Mouse (Mus musculus) naive thymus-derived CD4-positive, alpha-beta T cell, adult 2 months (primary cell): ENCODE results near the gene Thra.
"Not testable (repeated sequence)": the region's sequence is repeated elsewhere in the genome, so short reads cannot be mapped to it uniquely, and the experiment has no call there.

ENCODE experiments used
- DNase-seq: peaks from one replicate; pipeline ENCODE4 v3.0.0-alpha.2; 2011; ENCODE audit warnings: low read depth

The Thra gene

DNA sequence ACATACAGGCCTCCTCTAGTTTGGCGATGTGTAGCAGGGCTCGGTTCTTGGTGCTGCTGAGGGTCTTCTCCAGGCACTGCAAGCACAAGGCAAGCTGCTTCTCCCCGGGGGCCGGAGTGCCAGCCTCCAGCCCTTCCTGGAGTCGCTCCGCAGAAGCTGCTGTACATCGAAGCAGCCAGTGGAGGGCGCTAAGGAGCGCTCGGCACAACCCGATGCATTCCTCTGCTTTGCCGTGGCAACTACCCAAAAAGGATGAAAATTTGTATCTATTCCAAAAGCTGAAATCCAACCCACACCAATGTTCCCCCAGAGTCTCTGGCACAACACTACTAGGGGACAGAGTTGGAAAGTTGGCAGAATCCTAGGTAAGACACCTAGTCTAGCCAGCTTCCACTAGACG is 22.5 kb upstream of the Thra start:
- DNase-seq = peak; percentile 72

DNA sequence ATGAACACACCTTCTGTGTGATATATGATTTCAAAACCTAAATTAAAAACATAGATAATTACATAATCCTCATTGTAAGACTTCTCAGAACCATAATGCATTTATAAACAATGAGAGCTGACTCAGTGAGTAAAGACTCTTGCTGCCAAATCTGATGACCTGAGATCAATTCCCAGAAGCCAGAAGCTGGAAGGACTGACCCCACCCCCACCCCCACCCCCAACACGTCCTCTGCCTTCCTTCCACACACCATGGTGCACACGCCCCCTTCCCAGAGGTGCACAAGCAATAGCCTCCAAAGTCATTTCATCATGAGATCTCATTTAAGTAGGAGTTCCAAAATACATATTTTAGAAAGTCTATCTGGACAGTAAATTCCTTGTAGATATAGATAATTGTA is 19.7 kb upstream of the Thra start:
- no peak for DNase-seq

DNA sequence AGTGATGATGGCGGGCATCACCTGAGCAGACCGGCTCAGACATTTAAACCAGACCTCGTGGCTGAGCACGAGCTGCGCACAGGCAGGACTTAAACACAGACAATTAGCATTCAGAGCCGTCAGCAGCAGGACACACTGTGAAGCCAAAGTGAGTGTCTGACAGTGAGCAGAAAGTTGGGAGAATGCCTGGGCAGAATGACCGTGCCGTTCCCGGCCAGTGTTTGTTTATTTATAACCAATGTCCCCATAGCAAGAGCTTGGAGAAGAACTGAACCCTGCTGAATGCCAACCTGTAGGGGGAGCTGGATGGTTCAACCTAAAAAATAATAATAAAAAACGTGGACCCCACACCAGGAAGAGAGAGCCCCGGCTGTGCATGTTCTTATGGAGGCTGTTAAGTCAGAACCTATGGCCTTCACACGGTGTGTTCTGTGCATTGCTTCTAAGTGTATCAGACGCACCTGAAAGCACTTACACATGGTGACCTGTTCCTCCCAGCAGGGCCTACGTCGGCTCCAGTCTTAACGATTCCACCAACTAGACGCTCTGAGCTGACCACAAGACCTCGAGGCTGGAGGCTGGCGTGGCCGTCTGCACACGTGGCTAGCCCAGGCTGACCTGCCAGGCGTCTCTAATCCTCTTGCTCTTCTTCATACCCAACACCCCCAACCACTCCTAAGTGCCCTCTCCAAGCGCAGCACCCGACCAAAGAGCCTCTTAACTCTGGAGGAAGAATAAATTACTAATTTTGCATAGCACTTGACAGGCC is 18.8 kb upstream of the Thra start:
- DNase-seq = no peak

DNA sequence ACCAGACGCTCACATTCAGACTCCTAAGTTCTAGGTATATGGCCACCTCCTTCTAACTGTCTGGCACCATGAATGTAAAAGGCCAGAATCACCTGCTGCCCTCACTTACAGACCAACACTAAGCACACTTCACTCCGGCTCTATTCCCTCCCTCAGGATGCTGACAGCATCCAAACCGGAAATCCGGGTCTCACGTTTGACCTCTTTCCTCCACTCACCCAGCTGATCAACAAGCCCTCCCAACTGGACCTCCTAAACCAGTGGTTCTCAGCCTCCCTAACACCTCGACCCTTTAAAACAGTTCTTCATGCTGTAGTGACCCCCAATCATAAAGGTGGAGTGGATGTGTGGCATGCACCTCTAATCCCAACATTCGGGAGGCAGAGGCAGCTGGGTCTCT is 17.3 kb upstream of the Thra start:
- DNase-seq = no peak

DNA sequence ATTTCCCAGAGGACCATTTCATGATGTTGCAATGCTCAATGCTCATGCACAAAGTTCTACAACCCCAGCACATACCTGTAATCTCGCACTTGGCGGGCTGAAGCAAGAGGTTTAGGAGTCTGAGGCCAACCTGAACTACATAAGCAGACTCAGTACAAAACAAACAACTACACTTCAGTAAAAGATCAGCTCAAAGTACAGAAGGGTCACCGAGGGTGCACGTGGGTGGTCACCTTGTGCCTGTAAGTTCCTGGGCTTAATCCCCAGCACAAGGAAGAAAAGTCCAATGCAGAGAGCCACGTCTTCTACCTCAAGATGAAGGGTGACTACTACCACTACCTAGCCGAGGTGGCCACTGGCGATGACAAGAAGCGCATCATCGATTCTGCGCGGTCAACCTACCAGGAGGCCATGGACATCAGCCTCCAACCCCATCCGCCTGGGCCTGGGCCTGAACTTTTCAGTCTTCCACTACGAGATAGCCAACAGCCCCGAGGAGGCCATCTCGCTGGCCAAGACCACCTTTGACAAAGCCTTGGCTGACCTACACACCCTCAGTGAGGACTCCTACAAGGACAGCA is 14.4 kb upstream of the Thra start:
- DNase-seq = no peak

DNA sequence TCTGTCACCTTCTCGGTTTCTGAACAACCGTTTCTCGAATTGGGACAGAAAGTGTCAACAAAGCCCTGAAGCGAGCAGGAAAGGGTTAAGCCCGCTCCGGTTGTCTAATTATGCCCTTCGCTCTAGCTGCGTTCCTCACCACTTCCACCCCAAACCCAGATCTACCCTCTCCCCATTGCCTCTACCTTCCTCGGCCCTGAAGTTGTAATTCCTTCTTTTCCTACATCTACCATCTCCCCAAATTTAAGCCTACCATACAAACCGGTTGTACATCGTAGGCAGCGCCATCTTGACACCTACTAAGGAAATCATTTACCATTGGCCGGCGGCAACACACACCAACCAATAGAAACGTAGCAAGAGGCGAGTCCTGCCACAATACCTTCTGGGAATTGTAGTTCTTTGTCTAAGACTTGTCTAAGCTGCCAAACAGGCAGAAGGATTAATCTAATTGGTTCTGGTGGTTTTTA is 11.3 kb upstream of the Thra start, which contains the start of gene Med24:
Gene Med24, minus strand, starts transcription at position 317 of the 470 bp plus-strand sequence.
- peak; percentile 94 for DNase-seq

DNA sequence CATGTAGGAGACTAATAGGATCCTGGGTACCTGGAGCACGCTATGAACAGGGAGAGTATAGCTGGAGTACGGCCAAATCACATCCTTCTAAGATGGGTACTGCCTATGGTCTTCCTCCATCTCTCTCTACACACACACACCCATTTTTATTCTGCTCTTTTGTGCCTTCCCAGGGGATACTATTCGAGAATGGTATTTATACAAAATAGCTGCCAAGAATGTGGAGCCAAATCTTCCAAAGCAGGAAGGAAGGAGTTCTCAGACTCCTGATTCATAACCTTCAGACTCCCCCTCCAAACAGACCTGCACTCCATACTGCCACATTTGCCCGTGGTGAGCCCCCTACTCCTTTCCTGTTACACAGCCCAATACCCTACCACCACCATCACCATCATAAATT is 9.7 kb upstream of the Thra start:
- DNase-seq = no peak

DNA sequence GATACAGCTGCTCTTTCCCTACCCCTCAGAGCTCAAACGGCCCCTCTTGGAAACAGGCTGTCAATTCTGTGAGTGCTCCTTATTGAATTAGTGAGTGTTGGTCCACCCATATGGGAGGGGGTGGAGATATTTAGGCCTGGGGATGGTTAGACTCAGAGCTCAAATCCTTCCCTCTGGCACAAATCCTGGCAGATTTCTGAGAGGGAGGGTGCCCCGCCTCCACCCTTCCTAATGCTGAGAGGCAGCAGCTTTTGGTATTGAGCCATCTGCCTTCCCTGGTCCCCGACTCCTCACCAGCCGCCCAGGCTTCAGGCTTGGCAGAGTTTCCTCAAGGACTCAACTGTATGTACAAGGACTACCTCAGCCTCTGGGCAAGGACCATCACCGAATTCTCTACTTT is 9.3 kb upstream of the Thra start:
- DNase-seq = no peak

DNA sequence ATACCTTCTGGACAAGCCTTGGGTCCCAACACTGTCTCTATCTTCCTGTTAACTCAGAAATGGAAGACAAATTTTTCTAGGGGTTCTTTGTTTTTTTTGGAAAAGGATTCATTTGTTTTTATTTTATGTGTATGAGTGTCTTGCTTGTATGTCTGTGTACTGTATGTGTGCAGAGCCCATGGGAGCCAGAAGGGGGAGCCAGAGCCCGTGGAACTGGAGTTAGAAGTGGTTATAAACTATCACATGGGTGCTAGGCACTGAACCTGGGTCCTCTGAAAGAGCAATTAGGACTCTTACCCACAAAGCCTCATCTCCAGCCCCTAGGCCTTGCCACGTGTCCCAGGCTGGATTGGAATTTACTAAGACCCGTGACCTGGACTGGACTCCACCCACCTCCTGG is 6.4 kb upstream of the Thra start:
- no peak for DNase-seq

DNA sequence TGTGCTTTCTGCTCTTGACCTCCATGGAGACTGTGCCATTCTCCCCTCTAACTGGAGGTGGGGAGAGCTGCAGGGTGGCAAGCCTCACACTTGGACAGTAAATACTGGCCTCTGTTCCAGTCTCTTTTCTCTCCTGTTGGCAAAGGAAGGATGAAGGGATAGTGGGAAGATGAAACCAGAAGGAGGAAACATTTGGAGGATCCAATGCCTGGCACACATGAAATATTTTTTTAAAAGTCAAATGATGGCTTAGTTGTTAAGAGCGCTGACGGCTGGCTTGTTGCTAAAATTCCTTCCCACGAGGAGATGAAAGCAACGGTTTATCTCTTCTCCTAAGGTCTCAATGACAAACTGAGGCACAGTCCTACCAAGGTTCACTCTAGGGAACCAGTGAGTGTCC is 5.3 kb upstream of the Thra start:
- DNase-seq = no peak

DNA sequence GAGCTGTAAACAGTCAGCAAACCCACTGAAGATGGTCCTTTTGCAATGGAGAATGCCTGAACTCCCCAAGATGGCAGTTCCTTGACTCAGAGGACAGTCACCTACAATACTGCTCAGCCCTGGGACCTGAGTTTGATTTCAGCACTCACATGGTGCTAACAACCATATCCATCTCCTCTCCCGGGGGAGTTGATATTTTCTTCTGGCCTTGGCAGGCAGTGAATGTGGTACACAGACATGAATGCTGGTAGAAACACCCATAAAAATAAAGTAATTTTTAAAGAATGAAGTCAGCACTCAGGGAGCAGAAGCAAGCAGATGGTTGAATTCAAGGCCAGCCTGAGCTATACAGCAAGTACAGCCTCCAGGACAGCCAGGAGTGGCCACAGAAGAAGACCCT is 4.3 kb upstream of the Thra start:
- DNase-seq = no peak

DNA sequence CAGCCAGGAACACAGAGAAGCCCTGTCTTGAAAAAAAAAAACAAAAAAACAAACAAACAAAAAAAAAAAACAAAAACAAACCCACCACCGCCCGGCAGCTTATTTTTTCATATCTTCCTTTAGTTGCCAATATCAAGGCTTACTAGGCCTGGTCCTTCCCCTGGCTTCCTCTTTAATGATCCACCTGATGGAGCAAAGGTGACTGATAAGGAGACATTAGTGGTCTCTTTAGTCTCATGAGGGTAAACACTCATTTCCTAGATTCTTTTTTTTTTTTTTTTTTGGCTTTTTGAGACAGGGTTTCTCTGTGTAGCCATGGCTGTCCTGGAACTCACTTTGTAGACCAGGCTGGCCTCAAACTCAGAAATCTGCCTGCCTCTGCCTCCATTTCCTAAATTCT is 3.2 kb upstream of the Thra start:
- DNase-seq = not testable (repeated sequence)

DNA sequence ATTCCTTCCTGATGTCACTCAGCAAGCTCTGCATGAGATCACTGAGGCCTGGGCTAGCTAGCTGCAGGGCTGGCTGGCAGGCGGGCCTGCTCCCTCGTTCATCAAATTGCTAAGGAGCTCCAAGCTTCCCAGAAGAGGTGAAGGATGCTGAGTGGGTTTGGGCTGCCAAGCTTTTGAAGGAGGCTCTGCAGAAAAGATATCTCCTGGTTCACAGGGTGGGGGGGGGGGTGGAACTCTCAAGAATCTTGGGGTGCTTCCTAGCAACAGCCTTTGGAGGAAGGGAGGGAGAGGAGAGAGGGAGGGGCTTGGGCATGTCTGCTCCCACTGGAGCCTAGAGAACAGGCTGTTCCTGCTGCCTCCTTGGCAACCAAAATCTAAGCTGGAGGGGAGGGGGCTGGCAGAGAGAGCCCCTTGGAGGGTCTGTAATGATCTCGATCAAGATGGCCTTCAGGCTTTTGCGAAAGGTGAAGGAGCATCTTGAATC is 2.0 kb upstream of the Thra start:
- no peak for DNase-seq

DNA sequence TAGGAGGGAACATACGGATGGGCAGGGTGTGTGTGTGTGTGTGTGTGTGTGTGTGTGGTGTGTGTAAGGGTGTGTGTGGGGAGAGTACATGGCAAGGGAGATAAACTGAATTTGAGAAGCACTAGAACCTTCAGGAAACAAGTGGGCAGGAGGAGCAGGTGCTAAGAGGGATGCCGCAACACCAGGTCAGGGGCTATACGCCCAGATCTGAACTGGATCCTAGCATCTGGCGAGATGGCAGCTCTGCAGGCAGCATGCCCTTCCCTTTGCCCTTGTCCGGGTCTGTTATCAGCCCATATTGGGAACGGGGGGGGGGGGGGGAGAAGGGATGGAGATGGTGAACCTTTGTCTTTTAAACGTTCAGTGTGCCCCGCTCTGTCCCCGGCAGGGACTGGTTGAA is 1.5 kb upstream of the Thra start:
- no peak for DNase-seq

DNA sequence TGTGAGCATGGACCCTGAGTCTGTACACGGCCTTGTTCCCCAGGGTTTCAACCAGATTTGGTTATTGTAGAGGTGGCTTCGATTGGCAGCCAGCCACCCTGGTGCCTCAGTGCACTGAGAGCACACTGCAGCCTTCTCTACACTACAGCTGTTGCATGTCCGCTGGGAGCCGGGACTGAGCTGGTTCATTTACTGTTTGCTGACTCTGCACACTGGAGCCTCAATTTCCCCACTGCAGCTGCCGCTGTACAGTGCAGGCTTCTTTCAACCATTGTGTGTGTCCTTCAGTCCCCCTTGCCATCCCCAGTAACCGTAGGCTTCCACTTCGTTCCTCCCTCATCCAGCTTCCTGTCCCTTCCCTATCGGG is 429 bp upstream of the Thra start:
- DNase-seq = no peak

DNA sequence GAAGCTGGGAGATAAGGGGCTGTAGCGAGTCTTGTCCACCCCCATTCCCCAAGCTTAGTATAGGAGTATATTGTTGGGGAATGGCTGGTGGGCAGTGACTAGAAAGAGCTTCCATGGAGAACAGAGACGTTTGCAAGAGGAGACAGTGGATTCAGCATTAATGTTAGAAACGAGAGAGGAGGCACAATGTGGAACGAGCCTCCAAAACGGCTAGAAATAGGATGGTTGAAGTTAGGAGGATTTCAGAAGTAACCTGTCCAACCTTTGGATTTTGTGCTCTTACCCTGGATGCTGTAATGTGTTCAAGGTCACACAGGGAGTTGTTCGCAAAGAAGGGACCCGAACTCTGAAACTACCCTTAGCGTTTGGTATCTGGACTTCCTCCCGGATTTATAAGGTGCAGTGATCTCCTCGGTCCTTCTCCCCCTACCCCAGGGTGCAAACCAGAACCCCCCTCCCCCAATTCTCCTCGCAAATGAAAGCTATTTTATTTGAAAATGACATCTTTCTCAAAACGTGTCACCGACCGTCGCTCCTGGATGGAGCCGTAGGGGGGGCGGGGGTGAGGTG is 698 bp downstream of the Thra start:
- DNase-seq = peak; percentile 46

DNA sequence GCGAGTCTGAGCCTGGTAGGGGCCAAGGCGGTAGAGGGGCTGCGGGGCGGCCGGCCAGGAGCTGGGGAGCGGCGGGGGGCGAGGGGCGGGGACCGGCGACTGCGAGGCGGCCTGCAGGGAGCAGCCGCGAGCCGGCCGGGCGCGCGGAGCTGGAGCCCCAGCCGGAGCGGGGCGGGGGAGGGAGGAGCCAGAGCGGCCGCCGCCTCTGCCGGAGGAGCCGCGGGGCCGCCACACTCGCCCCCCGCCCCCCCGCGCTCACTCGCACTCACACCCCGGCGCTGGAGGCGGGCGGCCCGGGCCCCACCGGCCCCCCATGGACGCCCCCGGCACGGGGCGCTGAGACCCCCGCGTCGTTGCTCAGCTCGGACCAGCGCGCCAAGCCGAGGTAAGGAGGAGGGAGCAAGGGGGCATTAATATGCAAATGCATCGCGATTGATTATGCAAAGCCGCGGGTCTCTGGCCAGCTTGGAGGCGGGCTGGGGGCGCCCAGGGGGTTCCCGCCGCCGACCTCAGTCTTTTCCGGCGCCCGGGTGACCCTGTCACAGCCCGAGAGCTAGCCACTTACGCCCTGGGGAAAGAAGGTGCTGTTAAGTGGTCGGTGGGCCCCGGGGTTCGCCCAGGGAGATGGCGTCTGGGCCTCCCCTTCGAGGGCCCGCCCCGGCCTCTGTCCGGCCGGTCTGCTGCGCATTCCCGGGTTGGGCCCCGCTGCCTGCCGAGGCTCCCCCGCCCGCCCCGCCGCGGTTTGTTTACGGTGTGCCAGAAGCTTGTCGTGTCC is 1.4 kb downstream of the Thra start:
- DNase-seq = peak; percentile 80

DNA sequence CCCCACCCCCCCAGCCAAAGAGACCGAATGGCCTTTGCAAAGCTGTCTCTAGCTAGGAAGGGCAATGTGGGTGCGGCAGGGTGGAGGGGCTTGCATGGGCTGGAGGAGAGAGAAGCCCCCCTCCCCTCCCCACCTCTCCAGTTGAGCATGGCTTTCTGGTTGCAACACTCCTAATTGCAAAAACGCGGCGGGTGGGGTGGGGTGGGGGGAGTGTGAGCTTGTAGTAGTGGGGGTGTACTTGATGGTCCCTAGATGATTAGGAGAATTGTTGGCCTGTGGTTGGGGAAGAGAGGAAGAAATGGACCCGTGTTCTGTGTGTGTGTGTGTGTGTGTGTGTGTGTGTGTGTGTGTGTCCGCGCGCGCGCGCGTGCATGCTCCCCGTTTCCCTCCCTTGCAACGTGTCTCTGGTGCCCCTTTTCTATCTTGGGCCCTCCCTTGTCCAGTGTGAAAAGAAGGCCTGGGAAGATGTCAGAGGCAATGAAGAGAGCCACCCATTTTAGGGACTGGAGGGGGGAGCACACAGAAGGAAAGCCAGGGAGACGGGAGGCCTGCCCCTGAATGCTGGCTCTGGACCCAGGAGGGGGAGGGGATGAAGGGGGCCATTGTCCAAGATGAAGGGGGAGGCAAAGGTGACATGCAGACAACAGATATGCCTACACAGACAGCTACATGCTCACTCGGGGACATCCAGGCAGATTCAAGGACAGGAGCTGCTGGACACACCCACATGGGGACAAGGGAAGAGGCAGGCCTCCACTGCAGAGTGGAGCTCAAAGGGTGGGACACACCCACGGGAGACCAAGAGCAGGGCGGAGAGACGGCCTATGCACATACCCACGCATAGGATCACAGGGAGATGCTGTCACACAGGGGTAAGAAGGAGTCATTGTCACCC is 2.2 kb downstream of the Thra start:
- peak; percentile 50 for DNase-seq

DNA sequence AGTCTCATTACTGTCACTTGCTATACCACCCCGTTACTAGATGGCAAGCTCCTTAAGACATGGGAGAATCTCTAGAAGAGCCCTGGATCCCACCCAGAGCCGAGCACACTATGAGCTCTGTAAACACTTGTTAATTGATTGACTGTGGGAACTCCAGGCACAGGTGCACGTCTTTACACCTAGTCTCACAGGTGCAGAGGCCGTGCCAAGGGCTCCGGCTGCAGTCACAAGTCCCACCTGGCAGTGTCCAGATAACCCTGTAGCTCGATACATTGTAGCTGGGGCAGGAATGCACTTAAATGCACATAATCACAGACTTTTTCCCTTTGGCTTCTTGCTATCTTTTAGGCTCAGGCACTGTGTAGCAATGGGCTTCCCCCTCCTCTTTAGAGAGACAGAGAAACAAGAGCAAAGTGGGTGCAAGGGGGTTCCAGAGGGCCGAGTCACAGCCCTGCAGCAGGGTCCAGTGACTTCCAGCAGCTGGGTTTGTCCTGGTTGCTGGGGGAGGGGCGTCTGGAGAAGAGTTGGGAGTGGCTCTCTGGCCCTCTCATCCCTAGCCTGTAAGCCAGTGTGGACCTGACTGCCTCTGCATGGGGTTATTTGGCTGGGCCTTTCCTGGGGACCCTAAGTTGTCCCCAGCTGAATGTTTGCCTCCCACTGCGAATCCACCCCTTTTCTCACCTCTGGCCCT is 3.4 kb downstream of the Thra start:
- DNase-seq = no peak

DNA sequence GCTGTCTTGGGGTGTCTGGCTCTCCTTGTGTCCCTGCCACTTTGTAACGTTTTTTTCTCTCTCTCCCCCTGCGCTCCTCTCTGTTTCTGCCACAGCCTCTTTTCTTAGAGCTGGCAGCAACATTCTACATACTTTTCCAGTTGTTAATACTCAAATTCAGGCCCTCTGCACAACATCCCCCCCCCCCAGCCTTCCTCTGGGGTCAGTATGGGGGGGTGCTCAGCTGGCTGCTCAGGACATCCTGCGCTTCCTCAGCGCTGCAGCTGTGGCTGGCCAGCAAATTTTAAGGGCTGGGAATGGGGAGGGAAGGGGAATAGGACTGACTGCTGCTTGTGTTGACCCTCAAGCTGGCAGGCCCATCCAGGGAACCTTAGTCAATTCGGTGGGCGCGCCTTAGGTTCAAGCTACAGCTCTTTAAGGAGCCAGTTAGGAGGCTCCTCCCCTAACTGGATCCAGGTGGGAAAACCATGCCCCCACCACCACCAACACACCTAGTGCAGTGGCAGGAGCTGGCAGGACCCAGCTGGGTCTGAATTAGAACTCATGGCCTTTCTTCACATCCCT is 4.1 kb downstream of the Thra start:
- DNase-seq = no peak
